Mouse (Mus musculus) liver (tissue): Measurements from ENCODE around the gene Rcbtb1.
"Not testable (repeated sequence)": the region's sequence is repeated elsewhere in the genome, so short reads cannot be mapped to it uniquely, and the experiment has no call there.

ENCODE experiments used
- DNase-seq: peaks from one replicate; pipeline ENCODE4 v3.0.0-alpha.2; 2020; ENCODE audit warnings: mixed read lengths

The Rcbtb1 gene

DNA sequence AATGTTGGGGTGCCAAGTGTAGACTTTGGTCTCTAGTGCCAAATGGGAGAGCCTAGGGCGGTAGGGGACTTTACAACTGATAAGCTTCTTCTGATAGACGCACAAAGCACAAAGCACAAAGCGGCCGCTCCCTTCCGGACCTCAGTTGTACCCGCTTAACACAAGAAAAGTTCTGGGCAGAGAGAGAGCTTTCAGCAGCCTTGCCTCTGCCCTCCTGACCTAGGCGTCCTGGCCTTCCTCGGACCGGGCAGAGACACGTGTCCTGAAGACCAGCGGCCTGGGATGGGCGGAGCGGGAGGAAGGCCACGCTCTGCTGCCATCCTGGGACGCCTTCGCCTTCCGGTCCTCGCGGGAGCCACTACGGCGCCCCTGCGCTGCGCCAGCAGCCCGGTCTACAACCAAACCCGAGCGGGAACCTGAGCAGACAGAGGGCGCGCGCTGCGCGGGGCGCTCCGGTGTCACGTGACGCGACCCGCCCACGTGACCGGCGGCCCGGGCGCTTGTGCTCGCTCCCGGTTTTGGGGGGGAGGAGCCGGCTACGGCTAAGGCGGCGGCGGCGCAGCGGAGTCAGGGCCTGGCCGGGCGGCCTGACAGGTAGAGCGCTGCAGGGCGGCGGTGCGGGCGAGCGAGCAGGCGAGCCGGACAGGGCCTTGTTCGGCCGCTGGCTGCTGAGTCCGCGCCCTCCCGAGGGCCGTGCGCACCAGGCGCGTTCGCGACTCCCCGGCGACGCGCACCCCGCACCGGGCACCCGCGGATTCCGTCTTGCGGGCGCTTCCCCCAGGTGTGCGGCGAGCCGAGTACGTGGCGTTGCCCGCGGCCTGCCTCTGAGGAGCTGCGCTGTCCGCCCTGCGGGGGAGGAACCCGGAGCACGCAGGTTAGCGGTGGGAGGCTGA lies at the start of gene Rcbtb1:
Gene Rcbtb1, plus strand, starts transcription at position 499 of the 893 bp plus-strand sequence.
- peak; percentile 94 for DNase-seq

DNA sequence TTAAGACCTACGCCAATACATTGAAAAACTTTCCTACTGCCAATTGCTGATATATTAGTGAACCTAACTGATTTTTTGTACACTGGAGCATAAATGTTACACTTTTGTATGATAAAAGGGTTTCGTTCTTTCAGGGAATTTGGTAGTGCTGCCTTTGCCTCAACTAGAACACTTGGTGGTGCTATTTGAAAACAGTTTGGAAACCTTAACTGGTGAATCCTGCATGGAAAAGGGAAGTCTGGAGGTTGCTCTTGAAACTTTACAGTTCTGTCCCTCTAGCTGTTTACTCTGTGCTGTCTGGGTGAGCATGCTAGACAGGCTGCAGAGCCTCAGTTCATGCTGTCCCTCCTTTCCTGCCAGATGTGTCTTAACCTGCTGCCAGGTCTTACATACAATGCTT lies 45.4 kb upstream of the Rcbtb1 start:
- no peak for DNase-seq

DNA sequence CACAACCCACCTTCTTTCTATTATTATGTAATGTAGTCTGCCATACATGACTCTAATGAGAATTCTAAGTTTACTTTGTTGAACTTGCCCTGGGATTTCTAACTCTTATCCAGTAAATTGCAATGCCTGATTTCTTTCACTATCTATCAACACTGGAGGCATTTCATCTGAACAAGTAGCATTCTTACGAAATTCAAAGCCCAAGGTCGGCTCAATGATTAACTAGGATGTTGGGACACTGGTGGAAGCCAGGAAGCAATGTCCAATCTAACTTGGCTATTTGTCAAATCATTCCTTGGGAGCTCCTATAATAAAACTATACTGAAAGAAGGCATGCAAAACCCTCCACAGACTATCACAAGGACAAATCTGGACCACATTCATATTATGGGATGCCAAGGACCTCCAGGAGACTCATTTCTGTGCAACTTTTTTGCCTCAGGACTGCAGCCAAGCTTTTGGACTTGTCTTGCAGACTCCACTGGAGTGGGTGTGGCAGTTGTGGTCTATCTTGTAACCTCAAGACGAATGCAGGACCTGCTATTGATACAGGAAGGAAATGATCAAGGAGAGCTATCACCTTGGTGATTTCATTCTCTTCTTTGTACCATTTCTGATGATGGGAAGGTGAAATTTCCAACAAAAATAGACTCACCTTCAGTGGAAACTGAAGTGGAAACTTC lies 43.9 kb upstream of the Rcbtb1 start:
- DNase-seq = peak; percentile 20

DNA sequence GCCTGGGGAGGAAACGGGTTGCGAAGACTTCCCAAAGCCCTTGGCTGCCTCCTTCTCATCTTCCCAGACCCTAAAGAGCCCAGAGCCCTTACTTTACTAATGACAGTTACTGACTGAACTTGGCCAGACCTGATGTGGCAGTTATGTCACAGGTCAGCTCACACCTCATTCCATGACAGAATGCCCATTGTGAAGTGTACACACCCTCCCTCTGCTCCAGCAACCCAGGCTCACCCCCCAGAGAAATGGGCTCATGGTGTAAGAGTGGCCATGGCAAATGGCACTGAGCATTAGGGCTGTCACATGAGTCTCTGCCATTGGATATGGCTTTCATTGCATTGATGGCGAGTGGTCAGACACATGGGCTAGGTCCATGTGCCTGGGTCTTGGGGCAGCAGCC lies 22.4 kb upstream of the Rcbtb1 start, which contains the start of gene Gm5142:
Gene Gm5142, minus strand, starts transcription at position 101 of the 400 bp plus-strand sequence.
- no peak for DNase-seq

DNA sequence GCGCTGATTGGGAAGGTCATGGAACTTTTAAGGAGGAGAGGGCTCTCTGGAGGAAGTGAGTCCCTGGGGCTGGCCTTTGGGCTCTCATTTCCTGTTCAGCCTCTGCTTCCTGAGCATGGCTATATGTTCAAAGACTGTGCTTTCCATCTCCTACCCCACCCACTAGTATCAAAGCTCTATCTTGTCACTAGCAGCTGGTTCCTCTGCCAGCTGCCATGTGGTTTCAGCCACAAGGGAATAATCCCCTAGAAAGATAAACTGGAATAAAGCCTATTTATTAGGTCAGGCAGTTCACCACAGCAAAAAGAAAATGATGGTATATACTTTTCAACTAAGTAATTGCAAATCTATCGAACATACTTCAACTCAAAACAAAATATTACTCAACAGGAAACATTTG lies 18.3 kb upstream of the Rcbtb1 start:
- no peak for DNase-seq

DNA sequence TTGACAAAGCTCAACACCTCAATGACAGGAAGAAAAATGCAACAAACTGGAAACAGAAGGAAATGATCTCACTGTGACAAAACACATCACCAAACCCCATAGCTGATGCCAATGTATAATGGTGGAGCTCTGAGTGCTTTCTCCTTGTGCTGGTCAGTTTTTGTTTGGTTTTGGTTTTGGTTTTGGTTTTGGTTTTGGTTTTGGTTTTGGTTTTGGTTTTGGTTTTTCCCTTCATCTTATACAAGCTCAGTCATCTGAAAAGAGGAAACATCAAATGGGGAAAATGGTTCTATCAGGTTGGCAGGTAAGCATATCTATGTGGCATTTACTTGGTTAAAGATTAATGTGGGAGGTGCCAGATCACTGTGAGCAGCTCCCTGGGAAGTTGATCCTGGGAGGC lies 15.5 kb upstream of the Rcbtb1 start:
- DNase-seq = no peak

DNA sequence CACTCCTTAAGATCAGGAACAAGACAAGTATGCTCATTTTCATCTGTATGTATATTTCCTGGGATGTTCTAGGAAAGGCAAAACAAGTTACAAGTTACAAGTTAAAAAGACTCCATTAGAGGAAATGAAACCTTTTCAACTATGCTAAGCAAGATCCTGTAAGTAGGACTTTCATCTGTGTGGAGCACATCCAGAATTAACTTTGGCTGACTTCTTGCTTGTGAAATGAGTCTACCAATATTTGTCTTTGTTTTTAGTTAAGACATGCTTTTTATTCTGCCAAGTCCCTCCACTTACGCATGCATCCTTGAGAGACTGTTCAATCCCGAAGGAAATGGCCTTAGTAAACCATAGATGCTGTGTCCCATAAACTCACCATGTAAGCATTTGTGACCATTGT lies 14.9 kb upstream of the Rcbtb1 start:
- no peak for DNase-seq

DNA sequence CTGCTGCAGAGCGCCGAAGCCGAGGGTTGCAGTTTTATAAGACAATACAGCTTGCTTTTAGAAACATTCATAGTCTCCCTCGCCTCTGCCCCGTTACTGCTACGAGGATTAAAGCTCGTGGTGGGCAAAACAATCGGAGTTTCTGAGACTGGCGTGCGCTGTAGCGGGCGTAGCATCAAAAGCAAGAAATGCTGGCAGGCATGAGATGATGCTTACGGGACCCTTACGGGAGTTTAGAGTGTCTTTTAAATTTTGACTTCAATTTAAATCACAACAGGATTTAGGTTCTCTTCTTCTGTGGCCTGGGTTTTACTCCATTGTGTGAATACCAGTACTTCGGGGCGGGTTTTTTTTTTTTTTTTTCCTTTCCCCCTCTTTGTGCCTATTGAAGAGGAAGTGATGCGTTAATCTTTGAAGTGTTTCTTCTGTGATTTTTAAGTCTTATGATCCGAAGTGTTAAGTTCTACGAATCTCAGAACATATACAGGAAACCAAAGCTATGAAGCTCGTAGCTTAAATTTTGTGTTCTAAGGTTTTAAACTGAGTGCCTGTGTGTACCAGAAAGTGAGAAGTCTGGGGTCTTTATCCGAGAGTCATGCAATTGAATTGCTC lies 701 bp downstream of the Rcbtb1 start:
- DNase-seq = no peak

DNA sequence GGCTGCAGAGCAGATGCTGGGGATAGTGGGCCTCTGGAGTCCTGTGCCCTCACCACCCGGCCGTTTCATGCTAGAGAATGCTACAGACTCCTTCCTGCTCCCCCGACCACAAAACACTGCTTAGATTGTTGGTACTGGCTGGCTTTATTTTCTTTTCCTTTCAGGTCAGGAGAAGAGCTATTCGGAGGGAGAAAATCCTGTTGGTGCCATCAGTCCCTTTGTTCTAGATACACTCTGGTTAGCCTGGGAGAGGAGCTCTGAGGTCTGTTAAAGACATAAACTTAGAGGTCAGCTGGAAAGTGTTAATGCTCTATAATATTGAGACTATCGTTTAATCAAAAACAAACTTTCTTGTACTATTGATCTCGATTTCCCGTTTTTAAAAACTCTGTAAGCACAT lies 4.5 kb downstream of the Rcbtb1 start:
- DNase-seq = no peak

DNA sequence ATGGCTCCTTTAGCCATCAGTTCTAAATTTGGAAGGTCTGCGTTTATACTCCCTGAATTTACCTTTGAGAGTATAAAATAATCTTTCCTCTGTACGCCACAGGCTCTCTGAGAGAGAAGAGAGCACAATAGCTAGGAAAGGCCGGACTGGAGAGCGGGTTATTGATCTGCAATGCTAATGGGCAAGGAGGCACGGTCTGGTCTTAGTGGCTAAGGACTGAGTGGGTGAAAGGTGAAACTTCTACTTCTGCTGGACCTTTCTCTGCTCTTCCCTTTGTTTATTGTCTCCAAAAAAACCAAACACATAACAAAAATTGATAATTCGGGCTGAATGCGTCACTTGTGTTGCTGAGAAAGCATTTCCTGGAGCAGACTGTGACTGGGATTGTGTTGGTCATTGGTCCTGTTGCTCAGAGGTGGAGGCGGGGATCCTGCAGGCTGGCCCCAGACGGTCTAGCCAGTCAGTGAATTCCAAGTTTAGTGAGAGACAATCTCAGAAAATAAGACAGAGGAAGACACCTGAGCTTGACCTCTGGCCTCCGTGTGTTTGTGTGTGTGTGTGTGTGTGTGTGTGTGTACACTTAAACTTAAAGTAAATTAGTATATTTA lies 5.1 kb downstream of the Rcbtb1 start:
- no peak for DNase-seq

DNA sequence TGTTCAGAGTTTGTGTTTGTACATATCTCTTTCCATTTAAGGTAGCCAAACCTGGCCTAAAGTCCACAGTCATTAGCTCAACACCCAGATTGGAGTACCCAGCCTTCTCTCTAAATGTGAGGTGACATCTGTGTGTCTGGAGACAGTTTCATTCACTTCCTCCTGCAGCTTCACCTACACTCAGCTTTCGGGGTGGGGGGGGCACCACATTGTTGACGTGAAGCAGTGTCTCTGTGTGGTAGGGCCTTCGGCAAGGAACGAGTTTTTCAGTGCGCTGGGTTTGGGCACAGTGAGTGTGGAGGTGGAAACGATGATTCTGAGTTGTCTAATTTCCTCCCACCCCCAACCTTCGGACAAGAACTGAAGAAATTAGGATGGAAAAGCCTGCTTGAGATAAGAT lies 8.0 kb downstream of the Rcbtb1 start:
- DNase-seq = no peak

DNA sequence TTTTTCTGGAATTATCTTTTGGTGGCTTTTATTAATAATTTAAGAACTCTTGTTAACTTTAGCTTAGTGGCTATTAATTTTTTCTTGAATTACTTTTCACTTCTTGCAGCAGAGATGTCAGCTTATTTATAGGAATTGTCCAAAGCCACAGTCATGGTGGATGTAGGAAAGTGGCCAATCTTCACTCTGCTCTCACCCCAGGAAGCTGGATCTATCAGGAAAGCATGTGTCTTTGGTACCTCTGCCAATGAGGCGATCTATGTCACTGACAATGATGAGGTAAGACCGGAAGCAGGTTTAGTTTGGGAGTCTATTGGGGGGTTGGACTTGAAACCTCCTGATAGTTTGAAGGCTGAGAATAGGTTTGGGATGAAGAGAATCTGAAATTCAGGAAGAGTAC lies 8.8 kb downstream of the Rcbtb1 start:
- no peak for DNase-seq

DNA sequence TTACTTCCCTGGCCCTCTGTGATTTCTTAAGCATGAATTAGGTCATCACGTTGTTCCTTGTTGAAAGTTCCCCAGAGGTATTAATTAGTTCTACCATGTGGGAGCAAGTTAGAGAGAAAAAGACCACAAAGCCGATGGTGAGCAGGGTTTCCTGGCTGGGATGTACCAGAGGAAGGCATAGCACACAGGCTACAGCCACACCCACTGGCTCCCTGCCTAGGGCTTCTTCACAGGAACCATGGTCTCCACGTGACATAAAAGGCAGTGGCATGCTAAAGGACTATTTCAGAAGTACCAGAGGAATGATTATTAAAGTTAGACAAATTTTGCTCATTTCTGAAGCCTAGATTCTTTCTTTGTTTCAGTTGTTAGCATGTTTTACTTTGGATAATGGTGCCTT lies 18.2 kb downstream of the Rcbtb1 start:
- DNase-seq = no peak

DNA sequence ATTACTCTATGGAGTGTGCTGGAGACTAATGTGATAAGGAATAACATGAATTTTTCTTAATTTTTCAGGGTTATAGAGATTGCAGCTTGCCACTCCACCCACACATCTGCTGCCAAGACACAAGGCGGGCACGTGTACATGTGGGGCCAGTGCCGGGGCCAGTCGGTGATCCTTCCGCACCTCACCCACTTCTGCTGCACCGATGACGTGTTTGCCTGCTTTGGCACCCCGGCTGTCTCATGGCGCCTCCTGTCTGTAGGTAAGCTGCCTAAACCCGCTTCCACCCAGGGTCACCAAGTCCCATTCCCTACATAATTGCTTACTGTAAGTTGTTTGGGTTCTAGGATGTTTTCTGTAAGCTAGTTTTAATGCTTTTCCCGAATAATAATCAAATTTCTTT lies 25.2 kb downstream of the Rcbtb1 start:
- DNase-seq = no peak

DNA sequence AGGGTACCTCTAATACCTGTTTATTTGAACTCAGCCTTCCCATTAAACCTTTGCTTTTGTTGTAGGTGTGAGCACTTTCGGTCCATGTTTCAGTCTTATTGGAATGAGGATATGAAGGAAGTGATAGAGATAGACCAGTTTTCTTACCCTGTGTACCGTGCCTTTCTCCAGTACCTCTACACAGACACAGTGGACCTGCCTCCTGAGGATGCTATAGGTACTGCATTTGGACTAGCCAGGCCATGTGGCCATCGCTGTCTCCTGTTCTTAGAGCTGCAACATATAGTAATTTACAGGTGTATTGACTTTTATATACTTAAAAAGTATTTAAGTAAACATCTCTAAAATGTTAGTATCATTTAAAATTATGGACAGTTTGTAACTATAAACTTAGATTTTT lies 28.8 kb downstream of the Rcbtb1 start:
- DNase-seq = no peak

DNA sequence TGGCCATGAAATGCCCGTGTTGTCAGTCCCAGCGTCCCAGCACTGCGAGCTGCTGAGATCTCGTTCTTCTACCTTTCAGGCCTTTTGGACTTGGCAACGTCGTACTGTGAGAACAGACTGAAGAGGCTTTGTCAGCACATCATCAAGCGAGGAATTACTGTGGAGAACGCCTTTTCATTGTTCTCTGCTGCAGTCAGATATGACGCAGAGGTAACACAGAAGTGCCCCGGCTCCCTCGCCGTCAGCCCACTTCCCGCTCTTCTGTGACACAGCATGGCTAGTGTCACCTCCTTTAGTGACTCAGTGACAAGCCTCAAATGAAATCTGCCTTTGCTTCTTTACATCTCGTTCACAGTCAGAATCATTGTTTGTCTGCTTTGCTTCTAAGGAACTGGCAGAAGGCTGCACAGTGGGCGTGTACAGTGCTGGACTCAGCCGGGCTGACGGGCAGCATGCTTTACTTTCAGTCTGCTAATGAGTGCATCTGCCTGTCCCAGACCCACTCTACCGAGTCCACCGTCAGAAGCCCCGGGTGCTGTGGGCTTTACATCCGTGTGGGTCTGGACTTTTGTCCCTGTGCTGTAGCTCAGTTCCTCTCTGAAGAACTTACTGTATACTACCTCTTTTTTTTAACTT lies 29.4 kb downstream of the Rcbtb1 start:
- DNase-seq = no peak

DNA sequence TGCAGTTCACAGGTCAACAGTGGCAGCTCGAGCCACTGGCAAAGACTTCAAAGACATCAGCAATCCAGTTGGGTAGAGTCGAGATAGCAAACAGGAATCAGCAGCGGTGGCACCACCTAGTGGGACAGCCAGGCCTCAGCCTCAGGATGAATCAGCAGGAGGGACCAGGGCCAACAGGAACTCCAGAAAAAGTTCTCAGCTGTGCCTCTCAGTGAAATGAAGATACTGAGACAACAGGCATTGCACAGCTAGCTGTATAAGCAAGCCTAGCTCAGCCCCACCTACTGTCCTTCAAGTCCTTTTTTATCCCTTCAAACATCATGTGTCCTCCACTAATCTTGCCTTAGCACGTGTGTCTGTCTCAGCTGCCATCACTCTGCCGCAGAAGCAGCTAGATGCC lies 31.0 kb downstream of the Rcbtb1 start:
- peak; percentile 47 for DNase-seq

DNA sequence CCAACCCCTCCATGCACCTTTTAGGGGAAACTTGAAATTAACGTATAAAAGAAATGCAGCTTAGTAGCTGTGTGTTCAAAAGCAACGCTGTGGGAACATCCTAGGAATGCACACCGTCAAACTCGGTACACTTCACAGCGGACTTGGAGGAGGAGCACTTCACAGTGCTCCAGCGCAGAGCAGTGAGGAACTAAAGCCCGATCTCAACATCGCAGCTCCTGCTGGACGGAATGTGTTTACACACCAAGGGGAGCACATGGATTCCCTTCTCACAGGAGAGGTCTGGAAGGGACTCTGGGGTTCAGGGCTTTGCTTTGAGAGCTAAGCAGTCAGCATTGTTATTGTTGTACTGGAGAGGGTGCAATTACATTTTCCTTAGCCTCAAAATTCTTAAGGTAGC lies 32.6 kb downstream of the Rcbtb1 start:
- no peak for DNase-seq

DNA sequence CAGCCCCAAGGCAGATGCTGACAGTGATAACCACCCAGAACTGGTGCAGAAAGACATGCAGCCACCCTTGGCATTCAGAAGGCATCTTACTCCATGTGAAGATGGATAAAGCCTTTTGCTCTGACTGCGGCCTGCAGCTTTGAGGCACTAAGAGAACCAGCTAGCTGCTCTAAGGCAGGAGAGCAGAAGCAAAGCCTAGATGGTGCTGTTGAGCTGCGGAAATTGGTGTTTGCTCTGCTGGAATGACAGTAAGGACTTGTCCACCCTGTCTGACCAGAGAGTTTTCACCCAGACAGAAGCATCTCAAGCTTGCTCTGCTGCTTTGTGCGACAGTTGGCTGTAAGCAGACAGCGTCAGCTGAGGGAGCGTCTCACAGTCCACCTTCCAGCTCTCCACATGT lies 49.3 kb downstream of the Rcbtb1 start:
- DNase-seq = not testable (repeated sequence)

DNA sequence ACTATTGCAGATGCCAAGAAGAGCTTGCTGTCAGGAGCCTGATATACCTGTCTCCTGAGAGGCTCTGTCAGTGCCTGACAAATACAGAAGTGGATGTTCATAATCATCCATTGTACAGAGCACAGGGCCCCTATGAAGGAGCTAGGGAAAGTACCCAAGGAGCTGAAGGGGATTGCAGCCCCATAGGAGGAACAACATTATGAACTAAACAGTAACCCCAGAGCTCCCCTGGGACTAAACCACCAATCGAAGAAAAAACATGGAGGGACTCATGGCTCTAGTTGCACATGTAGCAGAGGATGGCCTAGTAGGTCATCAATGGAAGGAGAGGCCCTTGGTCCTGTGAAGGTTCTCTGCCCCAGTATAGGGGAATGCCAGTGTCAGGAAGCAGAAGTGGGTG lies 54.9 kb downstream of the Rcbtb1 start:
- DNase-seq = not testable (repeated sequence)

DNA sequence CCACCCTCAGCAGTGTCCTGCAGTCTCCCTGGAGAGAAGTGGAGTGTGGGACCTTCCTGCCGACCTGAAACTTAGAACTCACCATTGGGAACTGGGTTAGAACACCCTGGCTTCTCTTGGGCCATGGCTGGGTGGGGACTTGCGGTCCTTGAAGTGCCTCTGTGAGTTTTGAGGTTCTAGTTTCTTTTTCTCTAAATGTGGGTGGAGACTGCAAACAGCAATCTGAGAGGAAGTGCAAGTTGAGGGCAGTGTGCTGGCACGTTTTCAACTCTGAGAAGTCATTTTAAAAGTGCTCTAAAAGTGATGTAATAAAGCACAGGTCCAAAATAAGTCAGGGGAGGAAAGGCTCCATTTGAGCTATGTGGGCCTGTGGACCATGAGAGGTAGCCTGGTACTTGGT lies 59.0 kb downstream of the Rcbtb1 start, which contains the start of gene Gm6904:
Gene Gm6904, minus strand, starts transcription at position 161 of the 400 bp plus-strand sequence.
- no peak for DNase-seq

DNA sequence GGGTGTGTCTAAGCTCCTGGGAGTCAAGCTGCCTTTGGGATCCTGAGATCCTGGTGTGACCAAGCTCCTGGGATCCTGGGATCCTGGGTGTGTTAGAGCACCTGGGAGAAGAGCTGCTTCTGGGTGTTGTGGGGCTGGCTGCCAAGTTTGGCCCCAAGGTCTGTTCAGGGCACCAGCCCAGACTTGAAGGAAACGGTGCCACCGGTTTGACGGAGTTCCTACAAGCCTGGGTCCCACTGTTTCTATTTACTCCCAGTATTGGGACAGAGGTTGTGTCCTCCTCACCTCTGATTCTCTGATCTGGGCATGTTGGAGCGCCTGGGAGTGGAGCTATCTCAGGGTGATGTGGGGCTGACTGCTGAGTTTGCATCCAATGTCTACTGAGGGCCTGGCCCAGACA lies 74.0 kb downstream of the Rcbtb1 start:
- not testable (repeated sequence) for DNase-seq
